Mouse (Mus musculus): ENCODE results near the gene Kdelc1.

- TF ChIP-seq CTCF (IDR thresholded peaks at IDR 0.05; ENCODE audit: borderline replicate concordance, extremely low read depth, insufficient read depth, insufficient read length) (no peak), POLR2A (IDR thresholded peaks at IDR 0.05; ENCODE audit: borderline replicate concordance, extremely low read depth, insufficient read depth, insufficient read length, poor library complexity, severe bottlenecking) (no peak)
Observed at GRCm38 (mm10) chr1:44102939-44103338, 15.7 kb downstream of the Kdelc1 start.

All from brain, embryonic 14.5 days (tissue).